Mouse (Mus musculus) kidney, postnatal 0 days (tissue): Measurements from ENCODE around the gene D5Ertd579e. TPM values are rescaled to one million over a fixed set of nuclear protein-coding genes. Genes with fewer than 3 reads are reported as not detected.
"Not testable (repeated sequence)": the region's sequence is repeated elsewhere in the genome, so short reads cannot be mapped to it uniquely, and the experiment has no call there.

Source experiments
- ATAC-seq: fragments of 200-750 bp; cut with Nextera tagmentation; replicated peaks from 2 replicates; pipeline ENCODE4 v1.8.0; 2017; ENCODE audit warnings: low read depth, moderate number of reproducible peaks, moderate TSS enrichment, moderate library complexity; ENCODE audit not compliant: low FRiP score
- DNase-seq: peaks from one replicate; pipeline ENCODE4 v3.0.0-alpha.2; 2016; ENCODE audit warnings: low spot score
- H3K27ac ChIP-seq: fragments of 300-500 bp; sonication (generic); 2 replicates; pipeline ENCODE4 v1.5.1; 2014; ENCODE audit warnings: mild to moderate bottlenecking
- H3K27me3 ChIP-seq: fragments of 300-500 bp; sonication (generic); 2 replicates; pipeline ENCODE4 v1.6.1; 2014; ENCODE audit warnings: low read length, mixed read lengths; ENCODE audit not compliant: insufficient read depth
- H3K36me3 ChIP-seq: fragments of 300-500 bp; sonication (generic); 2 replicates; pipeline ENCODE4 v1.6.1; 2014; ENCODE audit warnings: low read length, mixed read lengths; ENCODE audit not compliant: insufficient read depth
- H3K4me1 ChIP-seq: fragments of 300-500 bp; sonication (generic); replicated peaks from 2 replicates; pipeline ENCODE4 v1.6.1; 2014; ENCODE audit warnings: antibody characterized with exemption, low read length, mixed read lengths; ENCODE audit not compliant: insufficient read depth
- H3K4me2 ChIP-seq: fragments of 300-500 bp; sonication (generic); 2 replicates; pipeline ENCODE4 v1.6.1; 2014; ENCODE audit warnings: mild to moderate bottlenecking, low read length, moderate library complexity, mixed read lengths
- H3K4me3 ChIP-seq: fragments of 300-500 bp; sonication (generic); replicated peaks from 2 replicates; pipeline ENCODE4 v1.5.1; 2014; ENCODE audit warnings: low read depth, low read length
- H3K9ac ChIP-seq: fragments of 300-500 bp; sonication (generic); 2 replicates; pipeline ENCODE4 v1.6.1; 2014; ENCODE audit warnings: low read depth, low read length
- H3K9me3 ChIP-seq: fragments of 300-500 bp; sonication (generic); replicated peaks from 2 replicates; pipeline ENCODE4 v1.6.1; 2016; ENCODE audit warnings: low read length, inconsistent platforms, mixed read lengths
- CTCF ChIP-seq: IDR thresholded peaks from 2 replicates; pipeline ENCODE4 v1.5.1; 2016; ENCODE audit warnings: antibody characterized with exemption, low read depth, mild to moderate bottlenecking, moderate library complexity
- WGBS: fragments of 180-500 bp; shearing (Covaris S2); extraction: QIAGEN DNeasy Blood & Tissue Kit; methylation state at CpG from one replicate; pipeline ENCODE4 v1.1.7; 2014; 5-methylcytosine and 5-hydroxymethylcytosine counted together
- polyA plus RNA-seq: library from polyadenylated mRNA; unstranded; fragments of >200 nt; fragmentation: Nextera tagmentation; extraction: Ambion mirVana; gene quantifications from 2 replicates; pipeline ENCODE4 v1.2.1, GENCODE M21; 2015

The D5Ertd579e gene
- polyA plus RNA-seq, 1 experiment from 2014 or later, result 19.9 TPM

DNA sequence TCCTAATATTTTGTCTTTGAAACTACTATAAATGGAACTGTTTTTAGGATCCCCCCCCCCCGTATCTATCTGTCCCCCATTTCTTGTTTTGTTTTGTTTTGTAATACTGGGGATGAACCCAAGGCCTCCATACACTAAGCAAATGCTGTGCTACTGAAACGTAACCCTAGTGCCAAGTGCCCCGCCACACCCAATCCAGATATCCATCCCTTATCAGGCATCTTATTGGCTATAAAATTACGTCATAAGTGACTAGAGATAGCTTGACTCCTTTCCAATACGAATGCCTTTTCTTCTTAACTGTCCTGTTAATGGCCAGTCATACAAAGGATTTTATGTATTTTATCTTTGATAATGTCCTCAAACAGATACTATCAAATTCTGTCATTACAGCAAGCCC lies 28.7 kb downstream of the D5Ertd579e start:
- H3K4me1 ChIP-seq, result no peaks in the 10 kb centered on the region
- ATAC-seq, result no peak

DNA sequence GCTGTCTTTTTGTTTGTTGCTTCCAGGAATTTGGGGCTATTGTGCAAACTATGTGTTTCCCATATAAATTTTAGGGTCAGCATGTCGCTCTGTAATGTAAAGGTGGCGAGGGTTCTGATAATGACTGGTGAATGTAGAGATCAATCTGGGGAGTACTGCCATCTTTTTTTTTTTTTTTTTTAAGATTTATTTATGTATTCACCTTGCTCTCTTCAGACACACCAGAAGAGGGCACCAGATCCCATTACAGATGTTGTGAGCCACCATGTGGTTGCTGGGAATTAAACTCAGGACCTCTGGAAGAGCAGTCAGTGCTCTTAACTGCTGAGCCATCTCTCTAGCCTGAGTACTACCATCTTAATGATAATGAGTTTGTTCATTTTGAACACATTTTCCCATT lies 29.1 kb downstream of the D5Ertd579e start:
- not testable (repeated sequence) for H3K27me3 ChIP-seq, H3K9ac ChIP-seq, ATAC-seq, H3K9me3 ChIP-seq, H3K36me3 ChIP-seq, H3K4me1 ChIP-seq, H3K4me3 ChIP-seq, H3K27ac ChIP-seq, DNase-seq, H3K4me2 ChIP-seq
- 92% methylated on average over 2 of the region's 2 CpGs for WGBS

More for the DNA sequence above, 28.7 kb downstream of the D5Ertd579e start:
- DNase-seq, result no peak
- H3K36me3 ChIP-seq, result no peaks in the 10 kb centered on the region
- H3K9ac ChIP-seq, result no peak overlapping the region
- H3K27ac ChIP-seq, result no peak overlapping the region
- H3K4me2 ChIP-seq, result no peak overlapping the region
- H3K4me3 ChIP-seq, result no peak overlapping the region
- H3K9me3 ChIP-seq, result no peaks in the 10 kb centered on the region
- no peak for TF ChIP-seq CTCF
- no peaks in the 10 kb centered on the region for H3K27me3 ChIP-seq
- 87% methylated on average over 5 of the region's 5 CpGs for WGBS

- peak; percentile 40; the same call in 1 of the 2 replicates for ATAC-seq
- H3K4me1 ChIP-seq, result no peaks in the 10 kb centered on the region
- no peak for TF ChIP-seq CTCF
- H3K9ac ChIP-seq, result no peak overlapping the region
- H3K4me2 ChIP-seq, result no peak overlapping the region
- no peaks in the 10 kb centered on the region for H3K27me3 ChIP-seq
- peak; percentile 16 for DNase-seq
- no peaks in the 10 kb centered on the region for H3K36me3 ChIP-seq
- 42% methylated on average over 2 of the region's 2 CpGs for WGBS
- H3K4me3 ChIP-seq, result no peak overlapping the region
- no peak overlapping the region for H3K27ac ChIP-seq
- H3K9me3 ChIP-seq, result no peaks in the 10 kb centered on the region
These were observed 32.5 kb downstream of the D5Ertd579e start for GRCm38 (mm10) chr5:36663329-36663728.

GRCm38 (mm10) chr5:36660977-36661760 lies 34.7 kb downstream of the D5Ertd579e start:
- H3K27ac ChIP-seq, H3K9me3 ChIP-seq, ATAC-seq, H3K4me2 ChIP-seq, H3K9ac ChIP-seq, H3K27me3 ChIP-seq, H3K36me3 ChIP-seq, H3K4me1 ChIP-seq, H3K4me3 ChIP-seq, DNase-seq: not testable (repeated sequence)

- Histone ChIP-seq H3K36me3 (0 out of 2 replicates have a peak, but pooled peaks cover 2% of the 10 kb centered on the region), H3K4me2 (no peak overlapping the region), H3K27ac (no peak overlapping the region), H3K27me3 (no peaks in the 10 kb centered on the region), H3K4me1 (no peaks in the 10 kb centered on the region; the same call in 1 of the 2 replicates), H3K9me3 (no peaks in the 10 kb centered on the region), H3K9ac (no peak overlapping the region), H3K4me3 (no peak overlapping the region)
- TF ChIP-seq CTCF, result no peak
- WGBS, result 49% methylated on average over 5 of the region's 5 CpGs
- no peak for ATAC-seq
- DNase-seq, result no peak
These were observed 70.2 kb downstream of the D5Ertd579e start for GRCm38 (mm10) chr5:36625612-36626011.

DNA sequence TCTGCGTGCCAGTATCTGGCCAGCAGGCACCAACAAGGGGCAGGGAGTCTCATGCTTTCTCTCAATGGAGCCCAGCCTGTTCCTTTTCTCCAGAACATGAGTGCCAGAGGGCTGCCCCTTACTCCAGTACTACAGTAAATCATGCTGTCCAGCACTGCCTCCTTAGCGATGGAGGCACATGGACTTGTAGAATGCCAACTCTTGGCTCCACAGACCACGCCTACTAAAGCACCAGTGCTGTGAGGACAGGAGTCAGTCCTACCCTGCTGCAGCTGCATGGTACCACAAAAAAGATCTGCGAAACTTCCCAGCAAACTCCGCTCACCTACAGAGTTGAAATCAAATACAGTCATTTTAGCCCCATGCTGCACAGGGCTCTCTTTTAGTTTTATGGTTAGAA lies 72.2 kb downstream of the D5Ertd579e start:
- no peak for TF ChIP-seq CTCF
- Histone ChIP-seq H3K27me3 (no peaks in the 10 kb centered on the region), H3K4me3 (no peak overlapping the region), H3K36me3 (0 out of 2 replicates have a peak, but pooled peaks cover 2% of the 10 kb centered on the region), H3K9ac (no peak overlapping the region), H3K9me3 (no peaks in the 10 kb centered on the region), H3K4me2 (no peak overlapping the region), H3K4me1 (no peaks in the 10 kb centered on the region; the same call in 1 of the 2 replicates), H3K27ac (no peak overlapping the region)
- DNase-seq (no peak), ATAC-seq (no peak)
- WGBS, result 76% methylated on average over 5 of the region's 5 CpGs

DNA sequence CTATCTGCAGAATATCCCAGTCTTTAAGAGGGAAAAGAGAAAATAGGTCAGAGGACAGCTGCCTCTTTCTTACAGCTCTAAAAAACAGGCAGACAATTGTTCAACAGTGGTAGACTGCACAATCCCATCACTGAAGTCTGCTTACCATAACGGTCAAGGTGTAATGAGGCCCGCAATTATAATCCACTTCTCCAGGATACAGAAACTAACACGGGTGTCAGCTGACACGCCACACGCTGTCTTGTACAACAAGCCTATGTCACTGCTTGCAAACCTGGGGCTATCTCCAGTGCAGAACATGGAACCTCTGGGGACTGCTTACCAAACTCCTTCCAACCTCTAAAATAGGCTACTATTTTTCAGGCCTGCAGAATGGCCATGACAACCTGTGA lies 74.8 kb downstream of the D5Ertd579e start:
- Histone ChIP-seq H3K36me3 (peaks cover 16% of the 10 kb centered on the region), H3K4me3 (no peak overlapping the region), H3K9ac (no peak overlapping the region), H3K27me3 (no peaks in the 10 kb centered on the region), H3K4me1 (no peaks in the 10 kb centered on the region; the same call in 1 of the 2 replicates), H3K9me3 (no peaks in the 10 kb centered on the region), H3K27ac (peak overlapping the region; percentile 31; the same call in 1 of the 2 replicates), H3K4me2 (no peak overlapping the region)
- 74% methylated on average over 5 of the region's 5 CpGs for WGBS
- no peak for DNase-seq
- no peak for ATAC-seq
- no peak for TF ChIP-seq CTCF
